Mouse (Mus musculus): ENCODE results near the gene Zfp618. TPM values are rescaled to one million over a fixed set of nuclear protein-coding genes. Genes with fewer than 3 reads are reported as not detected.

Gene Zfp618
- total and polyA plus RNA-seq, 3 experiments, result not detected

DNA sequence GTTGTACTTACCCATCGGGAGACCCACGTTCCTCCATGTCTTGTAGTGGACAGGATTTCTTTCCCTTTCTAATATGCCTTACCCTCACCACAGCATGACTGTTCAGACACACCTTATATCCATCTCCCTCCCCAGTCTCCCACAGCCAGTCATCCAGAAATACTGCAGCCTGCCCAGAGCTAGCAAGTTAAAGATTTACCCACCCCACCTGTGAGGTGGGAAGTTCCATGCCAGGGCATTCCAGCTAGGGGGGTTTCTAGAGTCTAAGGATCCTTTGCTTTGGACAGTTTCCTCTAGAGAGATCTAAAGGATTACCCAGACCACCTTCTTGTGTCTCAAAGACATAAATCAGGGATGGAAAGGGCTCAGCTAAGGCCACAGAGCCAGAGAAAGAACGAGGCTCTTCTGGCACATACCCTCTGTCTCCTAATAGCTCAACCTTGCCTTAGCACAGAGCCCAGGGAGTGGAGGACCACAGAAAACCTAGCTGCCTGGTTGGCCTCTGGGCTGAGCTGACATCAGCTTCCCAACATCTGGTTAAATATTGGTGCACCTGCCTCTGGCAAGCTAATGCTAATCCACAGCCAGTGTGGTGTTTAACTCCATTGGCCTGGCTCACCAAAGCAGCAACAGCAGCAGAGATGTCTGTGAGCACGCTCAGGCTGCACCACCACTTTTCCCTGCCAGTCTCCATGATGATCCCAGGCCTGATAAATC lies 206.8 kb downstream of the Zfp618 start, which contains the start of gene Kif12:
Kif12 (minus strand) TSS at position 163 of the 717 bp plus-strand sequence.
- no peaks in the 10 kb centered on the region for H3K9me3 ChIP-seq (replicated peaks; ENCODE audit: insufficient read depth, low read length)
- no peak within 1 kb of the TSS for H3K9ac ChIP-seq (ENCODE audit: control insufficient read depth, low read depth, low read length, poor library complexity, severe bottlenecking)
- H3K36me3 ChIP-seq (ENCODE audit: control insufficient read depth in 1 of 2, insufficient read depth in 2 of 2, low read length in 2 of 2), result no peaks in the 10 kb centered on the region
- no peak within 1 kb of the TSS for H3K27ac ChIP-seq (ENCODE audit: control insufficient read depth, low read depth, low read length)
- no peaks in the 10 kb centered on the region for H3K27me3 ChIP-seq (ENCODE audit: control insufficient read depth in 1 of 2, insufficient read depth in 2 of 2, low read length in 2 of 2)
- no peaks in the 10 kb centered on the region for H3K79me2 ChIP-seq (ENCODE audit: control insufficient read depth, insufficient read depth, low read length, poor library complexity)
- no peaks in the 10 kb centered on the region for H3K4me1 ChIP-seq (ENCODE audit: control insufficient read depth in 1 of 2, insufficient read depth in 2 of 2, low read length in 2 of 2)
- no peak for DNase-seq (ENCODE audit: low read depth, low spot score)
- no peak within 1 kb of the TSS for H3K4me3 ChIP-seq (ENCODE audit: control insufficient read depth in 1 of 2, insufficient read depth in 1 of 2, low read depth in 2 of 2, low read length in 2 of 2)
- TF ChIP-seq MAFK (IDR thresholded peaks at IDR 0.05; ENCODE audit: borderline replicate concordance, low read depth, low read length) (no peak), USF1 (IDR thresholded peaks at IDR 0.05; ENCODE audit: low read depth, low read length) (no peak), ZC3H11A (IDR thresholded peaks at IDR 0.05; ENCODE audit: low read depth, low read length) (no peak), MAZ (IDR thresholded peaks at IDR 0.05; ENCODE audit: low read depth, low read length) (no peak), RAD21 (IDR thresholded peaks at IDR 0.05; ENCODE audit: low read depth, low read length) (no peak), POLR2A (IDR thresholded peaks at IDR 0.05; ENCODE audit: control insufficient read depth in 1 of 2, insufficient read depth in 1 of 2, low read depth in 1 of 2, low read length in 2 of 2, poor library complexity in 1 of 2) (no peak), GATA1 (IDR thresholded peaks at IDR 0.05; ENCODE audit: low read depth, low read length) (no peak), HCFC1 (IDR thresholded peaks at IDR 0.05; ENCODE audit: low read depth, low read length) (no peak), USF2 (IDR thresholded peaks at IDR 0.05; ENCODE audit: borderline replicate concordance in 1 of 2, insufficient read depth in 1 of 2, low read depth in 1 of 2, low read length in 2 of 2) (no peak), MEF2A (IDR thresholded peaks at IDR 0.05; ENCODE audit: extremely low read depth, insufficient replicate concordance, low read depth, low read length, poor library complexity, severe bottlenecking) (no peak)

DNA sequence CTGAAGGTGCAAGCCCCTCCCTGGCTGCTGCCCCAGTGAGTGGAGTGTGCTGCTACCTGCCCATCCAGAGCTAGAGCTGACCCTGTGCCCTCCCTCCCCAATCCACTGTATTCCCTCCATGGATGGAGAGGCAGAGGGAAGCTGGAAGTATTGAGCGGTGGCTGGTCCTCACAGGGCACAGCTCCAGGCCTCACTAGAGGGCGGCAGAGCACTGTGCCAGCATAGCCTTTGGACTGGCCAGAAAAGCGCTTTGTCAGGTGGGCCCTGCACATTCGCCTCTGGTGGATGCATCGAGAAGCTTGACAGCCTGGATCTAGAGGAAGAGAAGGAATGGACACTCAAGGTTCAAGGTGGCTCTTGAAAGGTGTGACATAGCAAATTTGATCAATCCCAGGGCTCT lies 216.2 kb downstream of the Zfp618 start:
- Histone ChIP-seq H3K4me1 (ENCODE audit: control insufficient read depth in 1 of 2, insufficient read depth in 2 of 2, low read length in 2 of 2) (no peaks in the 10 kb centered on the region), H3K36me3 (ENCODE audit: control insufficient read depth in 1 of 2, insufficient read depth in 2 of 2, low read length in 2 of 2) (no peaks in the 10 kb centered on the region), H3K79me2 (ENCODE audit: control insufficient read depth, insufficient read depth, low read length, poor library complexity) (no peaks in the 10 kb centered on the region), H3K9ac (ENCODE audit: control insufficient read depth, low read depth, low read length, poor library complexity, severe bottlenecking) (no peak overlapping the region), H3K9me3 (replicated peaks; ENCODE audit: insufficient read depth, low read length) (no peaks in the 10 kb centered on the region), H3K27me3 (ENCODE audit: control insufficient read depth in 1 of 2, insufficient read depth in 2 of 2, low read length in 2 of 2) (no peaks in the 10 kb centered on the region), H3K4me3 (ENCODE audit: control insufficient read depth in 1 of 2, insufficient read depth in 1 of 2, low read depth in 2 of 2, low read length in 2 of 2) (no peak overlapping the region), H3K27ac (ENCODE audit: control insufficient read depth, low read depth, low read length) (no peak overlapping the region)
- no peak for DNase-seq (ENCODE audit: low read depth, low spot score)
- TF ChIP-seq MEF2A (IDR thresholded peaks at IDR 0.05; ENCODE audit: extremely low read depth, insufficient replicate concordance, low read depth, low read length, poor library complexity, severe bottlenecking), result no peak

DNA sequence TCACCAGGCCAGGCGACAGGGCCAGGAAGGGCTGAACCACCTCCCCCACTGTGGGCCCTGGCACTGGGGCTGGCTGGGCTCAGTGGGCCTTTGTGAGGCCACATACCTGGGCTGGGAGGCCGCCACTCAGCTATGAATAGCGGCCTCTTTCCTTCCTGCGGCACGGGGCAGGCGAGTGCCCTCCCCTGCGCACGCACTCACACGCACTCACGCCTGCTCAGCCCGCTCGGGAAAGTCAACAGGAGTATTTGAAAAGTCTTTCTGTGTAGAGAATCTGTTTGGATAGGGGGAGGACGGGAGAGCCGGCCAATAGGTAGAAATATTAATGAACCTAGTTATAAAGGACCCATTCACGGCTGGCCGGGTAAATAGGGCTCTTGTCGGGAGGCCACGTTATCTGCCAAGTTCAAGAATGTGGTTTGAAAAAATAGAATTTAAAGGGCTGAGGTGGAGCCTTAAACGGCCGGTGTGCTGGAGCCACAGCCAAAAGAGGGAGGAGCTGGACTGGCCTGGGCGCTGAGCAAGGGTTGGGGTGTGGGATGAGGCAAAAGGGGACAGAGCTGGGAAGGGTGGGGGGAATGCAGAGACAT lies 221.0 kb downstream of the Zfp618 start:
- Histone ChIP-seq H3K36me3 (ENCODE audit: control insufficient read depth in 1 of 2, insufficient read depth in 2 of 2, low read length in 2 of 2) (no peaks in the 10 kb centered on the region), H3K9me3 (replicated peaks; ENCODE audit: insufficient read depth, low read length) (no peaks in the 10 kb centered on the region), H3K4me3 (ENCODE audit: control insufficient read depth in 1 of 2, insufficient read depth in 1 of 2, low read depth in 2 of 2, low read length in 2 of 2) (no peak overlapping the region), H3K27me3 (ENCODE audit: control insufficient read depth in 1 of 2, insufficient read depth in 2 of 2, low read length in 2 of 2) (no peaks in the 10 kb centered on the region), H3K27ac (ENCODE audit: control insufficient read depth, low read depth, low read length) (no peak overlapping the region), H3K4me1 (ENCODE audit: control insufficient read depth in 1 of 2, insufficient read depth in 2 of 2, low read length in 2 of 2) (no peaks in the 10 kb centered on the region), H3K79me2 (ENCODE audit: control insufficient read depth, insufficient read depth, low read length, poor library complexity) (no peaks in the 10 kb centered on the region), H3K9ac (ENCODE audit: control insufficient read depth, low read depth, low read length, poor library complexity, severe bottlenecking) (no peak overlapping the region)
- TF ChIP-seq NELFE (IDR thresholded peaks at IDR 0.05; ENCODE audit: low read depth, low read length) (no peak), ZMIZ1 (IDR thresholded peaks at IDR 0.05; ENCODE audit: low read depth, low read length) (no peak), KAT2A (conservative IDR thresholded peaks at IDR 0.05; ENCODE audit: low read depth, low read length) (no peak)
- DNase-seq (ENCODE audit: low read depth, low spot score), result no peak

Other genes starting within 250 kb of the Zfp618 start
- gene Ambp, start 189.2 kb downstream of the Zfp618 start, total RNA-seq (2012; rRNA removed), result not detected in 2 replicates
- not detected for gene Ambp, start 189.2 kb downstream of the Zfp618 start, polyA plus RNA-seq (2012; ENCODE audit: insufficient read depth in 1 of 2, insufficient read length in 2 of 2, low read depth in 1 of 2, low replicate concordance in 2 of 2, missing spikeins in 1 of 2)
- gene Kif12, start 206.6 kb downstream of the Zfp618 start, total RNA-seq (2012; rRNA removed), result not detected in 2 replicates
- not detected for gene Kif12, start 206.6 kb downstream of the Zfp618 start, polyA plus RNA-seq (2012; ENCODE audit: insufficient read depth in 1 of 2, insufficient read length in 2 of 2, low read depth in 1 of 2, low replicate concordance in 2 of 2, missing spikeins in 1 of 2)
- gene Col27a1, start 248.4 kb downstream of the Zfp618 start, total RNA-seq (2012; rRNA removed), result not detected in 2 replicates
- not detected for gene Col27a1, start 248.4 kb downstream of the Zfp618 start, polyA plus RNA-seq (2012; ENCODE audit: insufficient read depth in 1 of 2, insufficient read length in 2 of 2, low read depth in 1 of 2, low replicate concordance in 2 of 2, missing spikeins in 1 of 2)

Data from MEL (cell line).